Mouse (Mus musculus): ENCODE measurements around the gene Vmn2r88.
"Not testable (repeated sequence)": the region's sequence is repeated elsewhere in the genome, so short reads cannot be mapped to it uniquely, and the experiment has no call there.

DNA sequence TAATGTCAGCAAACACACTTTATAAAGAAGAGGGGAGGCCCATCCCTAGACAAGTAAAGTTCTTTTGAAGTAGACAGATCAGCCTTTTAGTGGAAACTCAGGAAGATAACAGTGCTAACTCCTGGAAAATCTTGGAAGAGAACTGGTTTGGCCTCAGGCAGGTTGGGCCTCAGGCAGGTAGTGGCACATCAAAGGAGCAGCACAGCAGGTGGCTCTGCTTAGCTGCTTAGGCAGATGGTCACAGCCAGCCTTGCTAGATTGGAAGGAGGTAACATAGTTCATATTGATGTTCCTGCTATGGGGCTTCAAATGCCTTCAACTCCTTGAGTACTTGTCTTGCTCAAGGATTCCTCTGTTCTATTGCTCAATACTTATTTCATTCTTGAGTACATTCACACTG is 19.5 kb downstream of the Vmn2r88 start:
- TF ChIP-seq CTCF, EP300 (IDR thresholded peaks at IDR 0.05; ENCODE audit: low read depth): not testable (repeated sequence)

All from liver, postnatal 0 days (tissue).